Mouse (Mus musculus) CH12.LX (cell line): ENCODE results near the gene Abr. TPM values are rescaled to one million over a fixed set of nuclear protein-coding genes. Genes with fewer than 3 reads are reported as not detected.
A peak's percentile ranks its signal among the peaks of the same experiment; 100 is the strongest.

ENCODE experiments used
- DNase-seq: peaks from one replicate; pipeline ENCODE4 v3.0.0-alpha.2; 2013; ENCODE audit errors: extremely low read depth
- H3K27ac ChIP-seq: 2 replicates; pipeline ENCODE4 v1.5.1; 2012; ENCODE audit warnings: low read depth, mild to moderate bottlenecking, control low read depth, moderate library complexity; ENCODE audit not compliant: insufficient read depth
- H3K27me3 ChIP-seq: replicated peaks from 2 replicates; pipeline ENCODE3; 2012; ENCODE audit warnings: inconsistent platforms
- H3K36me3 ChIP-seq, 2 experiments: replicated peaks in 1 of 2; 2 replicates each; pipeline versions ENCODE3 to v1.6.1; 2012; ENCODE audit warnings: inconsistent platforms in 1 of 2, low read length in 1 of 2, mild to moderate bottlenecking in 1 of 2, mixed read lengths in 1 of 2, moderate library complexity in 1 of 2; ENCODE audit not compliant: control insufficient read depth in 1 of 2, insufficient read depth in 1 of 2
- H3K4me1 ChIP-seq, 2 experiments: 2 replicates each; pipeline ENCODE4 v1.6.1; 2012; ENCODE audit warnings: inconsistent platforms in 1 of 2, moderate library complexity in 1 of 2; ENCODE audit not compliant: insufficient read depth in 2 of 2, control insufficient read depth in 1 of 2
- H3K4me2 ChIP-seq: 2 replicates; pipeline ENCODE4 v1.6.1; 2012; ENCODE audit warnings: low read depth, mild to moderate bottlenecking, control low read depth; ENCODE audit not compliant: poor library complexity, insufficient read depth, severe bottlenecking
- H3K4me3 ChIP-seq, 3 experiments: fragments of 150-350 bp in 1 of 3; sonication (generic) in 1 of 3; replicated peaks in 1 of 3; 2 replicates each; pipeline versions ENCODE3 to v1.5.1; 2011 to 2012; ENCODE audit warnings: low read depth in 2 of 3, low read length in 2 of 3, mild to moderate bottlenecking in 2 of 3, moderate library complexity in 2 of 3, control low read depth in 1 of 3, improper control_type of control experiment in 1 of 3, inconsistent platforms in 1 of 3, mixed read lengths in 1 of 3; ENCODE audit not compliant: poor library complexity in 1 of 3
- H3K79me2 ChIP-seq: replicated peaks from 2 replicates; pipeline ENCODE4 v1.6.1; 2012; ENCODE audit warnings: mild to moderate bottlenecking, moderate library complexity; ENCODE audit not compliant: control insufficient read depth, poor library complexity, insufficient read depth, severe bottlenecking; ENCODE audit errors: extremely low read depth
- H3K9ac ChIP-seq: 2 replicates; pipeline ENCODE4 v1.6.1; 2012; ENCODE audit warnings: low read depth, mild to moderate bottlenecking, control low read depth, moderate library complexity; ENCODE audit not compliant: insufficient read depth
- H3K9me3 ChIP-seq: replicated peaks from 2 replicates; pipeline ENCODE3; 2012; ENCODE audit warnings: low read length, inconsistent platforms, mixed read lengths
- BHLHE40 ChIP-seq: IDR thresholded peaks from 2 replicates; pipeline ENCODE4 v1.6.1; 2011; ENCODE audit warnings: mild to moderate bottlenecking, low read depth, low read length, improper control_type of control experiment
- CHD2 ChIP-seq: IDR thresholded peaks from 2 replicates; pipeline ENCODE4 v1.6.1; 2011; ENCODE audit warnings: low read length, improper control_type of control experiment
- CTCF ChIP-seq, 2 experiments: IDR thresholded peaks in 1 of 2; conservative IDR thresholded peaks in 1 of 2; 2 replicates each; pipeline ENCODE4 v1.5.1; 2011 to 2012; ENCODE audit warnings: low read depth in 2 of 2, low read length in 2 of 2, improper control_type of control experiment in 1 of 2, inconsistent platforms in 1 of 2, mild to moderate bottlenecking in 1 of 2, moderate library complexity in 1 of 2
- EP300 ChIP-seq: IDR thresholded peaks from 2 replicates; pipeline ENCODE4 v1.6.1; 2011; ENCODE audit warnings: low read length, improper control_type of control experiment
- HCFC1 ChIP-seq: IDR thresholded peaks from 2 replicates; pipeline ENCODE4 v1.6.1; 2012; ENCODE audit warnings: low read depth, mild to moderate bottlenecking, inconsistent platforms, low read length, improper control_type of control experiment
- IRF4 ChIP-seq: IDR thresholded peaks from 2 replicates; pipeline ENCODE4 v1.6.1; 2014; ENCODE audit warnings: low read depth, mild to moderate bottlenecking, inconsistent platforms, low read length, improper control_type of control experiment
- JUND ChIP-seq: conservative IDR thresholded peaks from 2 replicates; pipeline ENCODE4 v1.6.1; 2011; ENCODE audit warnings: low read depth, low read length, improper control_type of control experiment
- MAFK ChIP-seq: IDR thresholded peaks from 2 replicates; pipeline ENCODE4 v1.6.1; 2011; ENCODE audit warnings: low read length, improper control_type of control experiment; ENCODE audit not compliant: insufficient replicate concordance
- MAZ ChIP-seq: IDR thresholded peaks from 2 replicates; pipeline ENCODE4 v1.6.1; 2012; ENCODE audit warnings: low read depth, mild to moderate bottlenecking, inconsistent platforms, low read length, improper control_type of control experiment, moderate library complexity
- MEF2A ChIP-seq: IDR thresholded peaks from 2 replicates; pipeline ENCODE4 v1.6.1; 2014; ENCODE audit warnings: low read depth, mild to moderate bottlenecking, inconsistent platforms, low read length, improper control_type of control experiment, borderline replicate concordance
- MXI1 ChIP-seq: IDR thresholded peaks from 2 replicates; pipeline ENCODE4 v1.6.1; 2011; ENCODE audit warnings: mild to moderate bottlenecking, low read depth, low read length, improper control_type of control experiment
- MYC ChIP-seq: IDR thresholded peaks from 2 replicates; pipeline ENCODE4 v1.6.1; 2011; ENCODE audit warnings: low read depth, mild to moderate bottlenecking, improper control_type of control experiment, low read length
- NELFE ChIP-seq: IDR thresholded peaks from 2 replicates; pipeline ENCODE4 v1.6.1; 2011; ENCODE audit warnings: low read depth, low read length, improper control_type of control experiment
- RAD21 ChIP-seq: IDR thresholded peaks from 2 replicates; pipeline ENCODE4 v1.6.1; 2011; ENCODE audit warnings: low read depth, mild to moderate bottlenecking, low read length, improper control_type of control experiment, moderate library complexity
- RCOR1 ChIP-seq: conservative IDR thresholded peaks from 2 replicates; pipeline ENCODE4 v1.6.1; 2012; ENCODE audit warnings: low read depth, mild to moderate bottlenecking, inconsistent platforms, low read length, improper control_type of control experiment
- SIN3A ChIP-seq: IDR thresholded peaks from 2 replicates; pipeline ENCODE4 v1.6.1; 2012; ENCODE audit warnings: low read length, improper control_type of control experiment, inconsistent platforms
- SMC3 ChIP-seq: IDR thresholded peaks from 2 replicates; pipeline ENCODE4 v1.6.1; 2011; ENCODE audit warnings: low read depth, low read length, improper control_type of control experiment
- TBP ChIP-seq: conservative IDR thresholded peaks from 2 replicates; pipeline ENCODE4 v1.6.1; 2011; ENCODE audit warnings: low read depth, low read length, improper control_type of control experiment
- USF2 ChIP-seq: conservative IDR thresholded peaks from 2 replicates; pipeline ENCODE4 v1.6.1; 2011; ENCODE audit warnings: low read depth, low read length, improper control_type of control experiment
- ZC3H11A ChIP-seq: IDR thresholded peaks from 2 replicates; pipeline ENCODE4 v1.6.1; 2012; ENCODE audit warnings: low read depth, mild to moderate bottlenecking, inconsistent platforms, low read length, improper control_type of control experiment
- ZKSCAN1 ChIP-seq: IDR thresholded peaks from 2 replicates; pipeline ENCODE4 v1.6.1; 2012; ENCODE audit warnings: low read depth, inconsistent platforms, low read length, improper control_type of control experiment, borderline replicate concordance
- dilution Hi-C: fragments of 300-500 bp; cut with MboI; formaldehyde crosslinking; loops from 2 replicates; pipeline ENCODE4 v1.14.3; 2020; ENCODE audit warnings: low sequenced_read_pairs; ENCODE audit not compliant: extremely low pct_unique_long_range_greater_than_20kb, extremely low pct_ligation_motif_present
- in situ Hi-C: fragments of 300-500 bp; cut with MboI; formaldehyde crosslinking; loops from 3 replicates; pipeline ENCODE4 v1.14.3; 2019; ENCODE audit warnings: low sequenced_read_pairs, low pct_ligation_motif_present, low pct_unique_long_range_greater_than_20kb, mixed read lengths
- polyA plus RNA-seq: library from polyadenylated mRNA; unstranded; fragments of >175 nt; gene quantifications from 2 replicates; pipeline ENCODE4 v1.2.1, GENCODE M21; 2012; ENCODE audit warnings: low read depth; ENCODE audit not compliant: insufficient read length
- total RNA-seq, 2 experiments: library from RNA; depleted of rRNA; stranded (reverse); fragments of 300-350 nt in 1 of 2; fragments of >200 nt in 1 of 2; gene quantifications; 2 replicates each; pipeline ENCODE4 v1.2.3; 2012 to 2014

The Abr gene
- total and polyA plus RNA-seq, 3 experiments, result 21.0 to 49.5 (median 37.4) TPM

DNA sequence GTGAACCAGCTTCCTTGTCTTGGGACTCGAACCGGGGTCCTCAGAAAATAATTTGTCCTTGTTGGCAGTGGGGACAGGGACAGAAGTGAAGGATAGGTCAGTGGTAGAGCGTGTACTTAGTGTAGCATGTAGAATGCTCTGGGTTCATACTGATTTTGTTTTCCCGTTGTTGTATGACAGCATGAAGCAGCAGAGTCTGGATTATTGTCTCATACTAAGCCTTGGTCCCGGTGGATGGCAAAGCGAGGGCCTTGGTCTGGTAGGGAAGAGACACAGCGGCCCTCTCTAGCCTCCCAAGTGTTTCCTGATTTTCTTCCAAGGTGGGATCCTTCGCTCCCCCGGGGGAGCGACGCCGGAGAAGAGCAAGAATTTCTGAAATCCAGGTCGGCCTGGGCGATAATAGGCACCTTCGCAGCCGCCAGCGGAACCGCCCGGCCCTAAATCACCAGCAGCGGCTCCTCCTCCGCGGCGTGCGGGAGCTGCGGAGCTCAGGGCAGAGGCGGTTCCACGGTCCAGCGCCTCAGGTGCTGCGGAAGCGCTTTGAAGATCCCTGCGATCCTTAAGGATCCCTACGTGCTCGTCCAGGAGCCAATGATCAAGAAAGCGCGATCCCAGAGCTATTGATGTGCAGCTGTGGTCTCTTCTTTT, 44.0 kb upstream of the Abr start:
- Histone ChIP-seq H3K79me2 (no peaks in the 10 kb centered on the region), H3K4me2 (peak overlapping the region; percentile 53), H3K4me1 (peaks cover 0 to 17% of the 10 kb centered on the region in 2 experiments; a peak in 2 of 4 replicates), H3K9ac (no peak overlapping the region), H3K27ac (no peak overlapping the region), H3K4me3 (no peak overlapping the region), H3K27me3 (peaks cover 18% of the 10 kb centered on the region), H3K36me3 (no peaks in the 10 kb centered on the region), H3K9me3 (no peaks in the 10 kb centered on the region)
- DNase-seq, result no peak
- in situ Hi-C loops, result no loop called here
- dilution Hi-C loops, result no loop called here
- no peak for TF ChIP-seq CHD2
- TF ChIP-seq SIN3A, result no peak
- no peak for TF ChIP-seq CTCF (conservative IDR thresholded peaks at IDR 0.05 in 1 of 2, IDR thresholded peaks at IDR 0.05 in 1 of 2; ENCODE audit: low read depth in 2 of 2, low read length in 2 of 2)
- TF ChIP-seq JUND, result no peak
- TF ChIP-seq MEF2A, result no peak
- TF ChIP-seq MXI1, result no peak
- no peak for TF ChIP-seq MAFK
- TF ChIP-seq RAD21, result no peak
- TF ChIP-seq BHLHE40, result no peak
- TF ChIP-seq ZC3H11A, result no peak
- no peak for TF ChIP-seq USF2
- TF ChIP-seq HCFC1, result no peak
- no peak for TF ChIP-seq MYC
- no peak for TF ChIP-seq RCOR1
- TF ChIP-seq SMC3, result no peak

- peak; percentile 12 for DNase-seq
- dilution Hi-C loops (no loop called here), in situ Hi-C loops (no loop called here)
- H3K9me3 ChIP-seq, result no peaks in the 10 kb centered on the region
- H3K4me3 ChIP-seq, result no peak overlapping the region
- no peak overlapping the region for H3K9ac ChIP-seq
- no peaks in the 10 kb centered on the region for H3K4me1 ChIP-seq
- peaks cover 33% of the 10 kb centered on the region for H3K27me3 ChIP-seq
- no peak for TF ChIP-seq EP300
- TF ChIP-seq IRF4, result no peak
- TF ChIP-seq HCFC1, result no peak
- no peak for TF ChIP-seq ZKSCAN1
- no peak for TF ChIP-seq SMC3
- TF ChIP-seq ZC3H11A, result no peak
- TF ChIP-seq JUND, result no peak
- no peak for TF ChIP-seq MAZ
- no peak for TF ChIP-seq BHLHE40
- TF ChIP-seq CHD2, result no peak
- TF ChIP-seq TBP, result no peak
- TF ChIP-seq RCOR1, result no peak
- no peak for TF ChIP-seq NELFE
- no peak for TF ChIP-seq MXI1
- no peak for TF ChIP-seq MEF2A
- H3K36me3 ChIP-seq, result no peaks in the 10 kb centered on the region
- H3K4me2 ChIP-seq, result no peak overlapping the region
- no peaks in the 10 kb centered on the region for H3K79me2 ChIP-seq
- H3K27ac ChIP-seq, result no peak overlapping the region
Observed at GRCm38 (mm10) chr11:76661790-76662468, 39.8 kb upstream of the Abr start.
